Mouse (Mus musculus) lung, embryonic 14.5 days (tissue): ENCODE data around the gene Mmp20. TPM values are rescaled to one million over a fixed set of nuclear protein-coding genes. Genes with fewer than 3 reads are reported as not detected.

Source experiments
- ATAC-seq: fragments of 200-750 bp; cut with Nextera tagmentation; 2 replicates; pipeline ENCODE4 v1.8.0; 2017; ENCODE audit warnings: mild to moderate bottlenecking, moderate TSS enrichment, moderate library complexity; ENCODE audit not compliant: insufficient read depth
- DNase-seq: peaks from one replicate; pipeline ENCODE4 v3.0.0-alpha.2; 2015
- H3K27ac ChIP-seq: fragments of 300-500 bp; sonication (generic); 2 replicates; pipeline ENCODE4 v1.5.1; 2014; ENCODE audit warnings: low read depth, mild to moderate bottlenecking, moderate library complexity
- H3K27me3 ChIP-seq: fragments of 300-500 bp; sonication (generic); 2 replicates; pipeline ENCODE4 v1.6.1; 2014; ENCODE audit warnings: low read length, control low read depth; ENCODE audit not compliant: insufficient read depth
- H3K36me3 ChIP-seq: fragments of 300-500 bp; sonication (generic); 2 replicates; pipeline ENCODE4 v1.6.1; 2014; ENCODE audit warnings: control low read depth; ENCODE audit not compliant: insufficient read depth
- H3K4me1 ChIP-seq: fragments of 300-500 bp; sonication (generic); 2 replicates; pipeline ENCODE4 v1.6.1; 2014; ENCODE audit warnings: antibody characterized with exemption, control low read depth; ENCODE audit not compliant: insufficient read depth
- H3K4me2 ChIP-seq: fragments of 300-500 bp; sonication (generic); 2 replicates; pipeline ENCODE4 v1.6.1; 2014; ENCODE audit warnings: mild to moderate bottlenecking
- H3K4me3 ChIP-seq: fragments of 300-500 bp; sonication (generic); 2 replicates; pipeline ENCODE4 v1.5.1; 2014; ENCODE audit warnings: low read depth, low read length
- H3K9ac ChIP-seq: fragments of 300-500 bp; sonication (generic); 2 replicates; pipeline ENCODE4 v1.6.1; 2014
- H3K9me3 ChIP-seq: fragments of 300-500 bp; sonication (generic); 2 replicates; pipeline ENCODE4 v1.6.1; 2016; ENCODE audit warnings: low read depth, low read length, control low read depth
- CTCF ChIP-seq: IDR thresholded peaks from 2 replicates; pipeline ENCODE4 v1.5.1; 2016; ENCODE audit warnings: antibody characterized with exemption, low read depth
- WGBS: fragments of 180-500 bp; shearing (Covaris S2); extraction: QIAGEN DNeasy Blood & Tissue Kit; methylation state at CpG from one replicate; pipeline ENCODE4 v1.1.7; 2014; 5-methylcytosine and 5-hydroxymethylcytosine counted together
- polyA plus RNA-seq: library from polyadenylated mRNA; unstranded; fragments of >200 nt; fragmentation: Nextera tagmentation; extraction: Ambion mirVana; gene quantifications from 2 replicates; pipeline ENCODE4 v1.2.1, GENCODE M21; 2014

The Mmp20 gene
- polyA plus RNA-seq, 1 experiment from 2014 or later = not detected

- 100% methylated on average over 1 of the region's 1 CpGs for WGBS
Measured at GRCm38 (mm10) chr9:7661371-7661770, 33.3 kb downstream of the Mmp20 start.

GRCm38 (mm10) chr9:7669674-7670073 lies 41.6 kb downstream of the Mmp20 start:
- Histone ChIP-seq H3K9ac (no peak overlapping the region), H3K4me1 (no peaks in the 10 kb centered on the region), H3K27me3 (no peaks in the 10 kb centered on the region), H3K9me3 (no peaks in the 10 kb centered on the region), H3K4me2 (no peak overlapping the region), H3K27ac (no peak overlapping the region), H3K36me3 (no peaks in the 10 kb centered on the region), H3K4me3 (no peak overlapping the region)
- TF ChIP-seq CTCF = no peak
- ATAC-seq (no peak), DNase-seq (no peak)
- WGBS = 70% methylated on average over 1 of the region's 1 CpGs

More at GRCm38 (mm10) chr9:7661371-7661770, 33.3 kb downstream of the Mmp20 start:
- Histone ChIP-seq H3K9me3 (no peaks in the 10 kb centered on the region), H3K27ac (no peak overlapping the region), H3K9ac (no peak overlapping the region), H3K4me1 (no peaks in the 10 kb centered on the region), H3K4me3 (no peak overlapping the region), H3K27me3 (no peaks in the 10 kb centered on the region), H3K36me3 (no peaks in the 10 kb centered on the region), H3K4me2 (no peak overlapping the region)
- TF ChIP-seq CTCF = no peak
- ATAC-seq = no peak
- DNase-seq = no peak

- Histone ChIP-seq H3K4me3 (no peak overlapping the region), H3K27ac (no peak overlapping the region), H3K27me3 (no peaks in the 10 kb centered on the region), H3K4me1 (no peaks in the 10 kb centered on the region), H3K4me2 (no peak overlapping the region), H3K36me3 (no peaks in the 10 kb centered on the region), H3K9me3 (no peaks in the 10 kb centered on the region), H3K9ac (no peak overlapping the region)
- DNase-seq (no peak), ATAC-seq (no peak)
- 77% methylated on average over 9 of the region's 9 CpGs for WGBS
- no peak for TF ChIP-seq CTCF
Measured at GRCm38 (mm10) chr9:7672985-7673384, 45.0 kb downstream of the Mmp20 start.

GRCm38 (mm10) chr9:7678154-7678837 lies 50.3 kb downstream of the Mmp20 start:
- no peaks in the 10 kb centered on the region for H3K4me1 ChIP-seq
- TF ChIP-seq CTCF = no peak
- no peaks in the 10 kb centered on the region for H3K27me3 ChIP-seq
- H3K4me2 ChIP-seq = no peak overlapping the region
- ATAC-seq (no peak), DNase-seq (no peak)
- no peak overlapping the region for H3K27ac ChIP-seq
- no peak overlapping the region for H3K4me3 ChIP-seq
- no peaks in the 10 kb centered on the region for H3K9me3 ChIP-seq
- 76% methylated on average over 2 of the region's 2 CpGs for WGBS
- H3K9ac ChIP-seq = no peak overlapping the region
- H3K36me3 ChIP-seq = no peaks in the 10 kb centered on the region

- DNase-seq (no peak), ATAC-seq (no peak)
- no peaks in the 10 kb centered on the region for H3K4me1 ChIP-seq
- no peaks in the 10 kb centered on the region for H3K9me3 ChIP-seq
- H3K27me3 ChIP-seq = no peaks in the 10 kb centered on the region
- WGBS = 68% methylated on average over 9 of the region's 9 CpGs
- H3K4me3 ChIP-seq = no peak overlapping the region
- no peak overlapping the region for H3K27ac ChIP-seq
- TF ChIP-seq CTCF = no peak
- no peaks in the 10 kb centered on the region for H3K36me3 ChIP-seq
- H3K4me2 ChIP-seq = no peak overlapping the region
- H3K9ac ChIP-seq = no peak overlapping the region
Measured at GRCm38 (mm10) chr9:7682081-7682618, 54.1 kb downstream of the Mmp20 start.

GRCm38 (mm10) chr9:7686024-7686423 lies 58.0 kb downstream of the Mmp20 start:
- Histone ChIP-seq H3K9me3 (no peaks in the 10 kb centered on the region), H3K9ac (no peak overlapping the region), H3K4me1 (no peaks in the 10 kb centered on the region), H3K27ac (no peak overlapping the region), H3K27me3 (no peaks in the 10 kb centered on the region), H3K4me2 (no peak overlapping the region), H3K4me3 (no peak overlapping the region), H3K36me3 (no peaks in the 10 kb centered on the region)
- WGBS = 78% methylated on average over 2 of the region's 2 CpGs
- TF ChIP-seq CTCF = no peak
- DNase-seq (no peak), ATAC-seq (no peak)

GRCm38 (mm10) chr9:7689799-7690198 lies 61.8 kb downstream of the Mmp20 start:
- H3K4me3 ChIP-seq = no peak overlapping the region
- H3K27me3 ChIP-seq = no peaks in the 10 kb centered on the region
- DNase-seq (peak; percentile 1), ATAC-seq (no peak)
- H3K27ac ChIP-seq = no peak overlapping the region
- no peaks in the 10 kb centered on the region for H3K9me3 ChIP-seq
- no peaks in the 10 kb centered on the region for H3K4me1 ChIP-seq
- TF ChIP-seq CTCF = no peak
- WGBS = 39% methylated on average over 6 of the region's 6 CpGs
- H3K36me3 ChIP-seq = no peaks in the 10 kb centered on the region
- no peak overlapping the region for H3K4me2 ChIP-seq
- H3K9ac ChIP-seq = no peak overlapping the region
